Mouse (Mus musculus): ENCODE measurements at regions not wholly inside any gene's neighbourhood (a gene's known extent, or its start where the extent isn't known, plus 50 kb on each side); places are given as distances from the start of the nearest gene placed in this dataset.

DNA sequence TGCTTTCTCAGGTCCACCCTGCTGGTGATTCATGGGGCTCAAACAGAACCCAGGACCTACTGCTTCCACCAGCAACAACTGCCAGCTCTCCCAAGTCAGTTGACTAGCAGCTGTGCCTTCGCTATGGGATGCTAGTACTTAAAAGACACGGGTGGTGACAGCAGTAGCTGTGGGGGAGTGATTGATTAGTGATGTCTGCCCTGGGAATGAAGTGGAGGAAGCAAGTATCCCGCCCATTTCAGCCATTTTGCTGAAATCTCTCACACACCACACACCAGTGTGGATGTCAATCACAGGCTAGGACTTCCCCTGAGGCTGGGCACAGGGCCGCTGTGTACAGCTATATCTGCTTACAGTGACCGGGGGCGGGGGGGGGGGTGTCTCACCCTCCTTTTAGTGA is 153.2 kb downstream of the Matn1 start:
- DNase-seq (ENCODE audit: low read depth, low spot score): no peak

DNA sequence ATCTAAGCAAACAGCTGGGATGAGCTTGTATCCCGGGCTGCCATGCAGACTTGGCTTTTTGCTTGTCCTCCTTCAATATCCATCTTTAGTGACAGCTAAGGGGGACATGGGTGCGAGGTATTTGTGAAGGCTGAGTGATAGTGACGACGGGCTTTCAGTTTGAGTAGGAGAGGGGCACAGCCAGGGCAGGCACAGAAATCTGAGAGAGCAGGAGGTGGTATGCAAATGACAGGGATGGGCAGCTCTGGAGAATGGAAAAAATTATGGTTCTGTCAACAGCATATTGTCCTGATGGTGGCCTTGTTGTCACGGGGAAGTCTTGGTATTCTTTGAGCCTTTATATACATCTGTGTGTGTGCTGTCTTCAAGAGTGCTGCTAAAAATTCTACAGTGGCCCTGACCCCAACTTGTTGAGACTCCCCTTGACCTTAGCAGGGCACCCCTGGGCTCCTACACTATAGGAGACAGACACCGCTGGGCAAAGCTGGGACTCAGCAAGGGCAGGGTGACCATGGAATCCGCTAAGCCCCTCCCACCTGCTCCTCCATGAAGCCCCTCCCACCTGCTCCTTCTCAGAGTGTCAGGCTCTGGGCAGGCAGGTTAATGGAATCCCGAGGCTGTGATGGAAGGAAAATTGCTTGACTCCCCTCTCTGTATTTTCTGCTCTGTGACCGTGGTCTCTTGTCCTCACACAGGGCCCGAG is 156.1 kb downstream of the Matn1 start:
- DNase-seq (ENCODE audit: low read depth, low spot score): no peak

DNA sequence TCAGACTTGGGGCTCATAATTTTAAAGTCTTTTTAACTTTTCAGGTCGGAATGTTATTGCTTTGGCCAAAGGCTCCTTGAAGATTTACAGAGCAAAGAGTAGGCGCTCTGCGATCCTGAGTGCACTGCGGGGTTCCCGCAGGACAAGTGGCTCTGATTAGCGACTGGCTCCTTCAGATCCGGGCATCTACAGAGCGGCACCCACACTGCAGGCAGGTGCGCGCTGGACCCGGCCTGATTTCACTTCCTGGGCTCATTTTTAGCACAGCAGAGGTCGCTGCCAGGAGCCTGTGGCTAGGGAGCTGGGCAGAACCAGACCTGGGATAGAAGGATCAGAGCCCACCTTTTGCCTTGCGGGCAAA is 156.6 kb downstream of the Matn1 start:
- DNase-seq (ENCODE audit: low read depth, low spot score): no peak

DNA sequence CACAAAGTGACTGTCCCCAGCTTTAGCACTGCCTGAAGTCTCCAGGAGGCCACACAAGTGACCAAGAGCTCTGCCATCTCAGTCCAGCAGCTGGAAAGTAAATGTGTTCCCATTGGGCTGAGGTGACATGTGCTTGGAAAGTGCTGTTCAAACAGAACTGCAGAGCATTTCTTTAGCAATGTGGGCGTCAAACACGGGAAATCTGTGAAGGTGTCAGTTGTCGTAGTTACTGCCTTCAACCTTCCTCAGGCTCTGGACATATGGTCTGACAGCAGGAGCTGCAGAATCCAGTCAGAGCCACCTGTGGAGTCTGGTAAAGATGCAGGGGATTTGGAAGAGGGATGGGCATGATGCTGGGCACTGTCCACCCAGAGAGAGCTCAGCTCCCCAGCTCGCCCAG is 158.0 kb downstream of the Matn1 start:
- DNase-seq (ENCODE audit: low read depth, low spot score): no peak

DNA sequence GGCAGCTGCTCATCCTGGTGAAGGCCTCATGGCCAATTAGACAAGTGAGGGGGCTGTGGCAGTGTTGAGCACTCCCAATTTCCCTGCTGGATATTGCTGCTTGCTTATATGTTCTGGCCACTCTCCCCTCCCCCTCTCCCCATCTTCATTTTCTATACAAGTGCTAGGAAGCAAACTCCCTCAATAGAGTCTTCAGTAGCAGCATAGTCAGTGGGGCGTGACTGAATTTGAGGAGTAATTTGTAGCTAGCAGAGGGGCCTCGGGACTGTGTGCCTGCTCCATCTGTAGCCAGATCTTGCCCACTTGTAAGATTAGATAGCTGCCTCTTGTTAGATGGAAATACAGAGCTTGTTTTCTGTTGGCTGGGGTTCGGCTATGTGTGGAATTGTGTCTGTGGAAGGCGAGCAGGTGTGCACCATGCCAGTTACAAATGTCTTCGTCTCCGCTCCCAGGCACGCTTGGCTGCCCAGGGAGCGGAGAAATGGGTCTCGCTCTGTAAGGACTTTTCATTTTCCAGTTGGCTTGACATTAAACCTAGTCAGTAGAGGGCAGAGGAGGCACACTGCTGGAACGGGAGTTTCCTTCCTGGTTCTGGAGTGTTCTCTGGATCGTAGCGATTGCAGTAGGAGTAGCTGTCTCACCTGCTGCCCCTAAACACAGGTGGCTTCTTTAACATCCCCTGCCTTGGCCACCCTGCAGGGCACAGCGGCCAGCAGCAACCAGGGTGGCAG is 163.1 kb downstream of the Matn1 start:
- no peak for DNase-seq (ENCODE audit: low read depth, low spot score)

DNA sequence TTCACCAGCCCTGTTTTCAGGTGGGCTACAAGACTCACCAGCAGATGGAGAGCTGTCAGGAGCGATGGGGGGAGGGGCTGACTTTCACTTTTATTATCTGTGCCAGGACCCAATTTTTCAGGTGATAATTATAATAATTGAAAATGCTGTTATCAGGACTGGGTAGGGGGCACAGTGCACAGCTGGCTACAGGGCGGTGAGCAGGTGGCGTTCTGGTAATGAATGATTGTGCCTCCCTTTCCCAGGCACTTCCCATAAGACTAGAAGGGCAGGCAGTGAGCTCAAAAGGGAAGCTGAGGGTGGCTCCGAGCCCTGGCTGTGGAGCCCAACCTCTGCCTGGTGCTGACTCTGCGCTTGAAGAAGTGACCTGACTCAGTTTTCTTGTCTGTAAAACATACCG is 168.4 kb downstream of the Matn1 start:
- DNase-seq (ENCODE audit: low read depth, low spot score): no peak

DNA sequence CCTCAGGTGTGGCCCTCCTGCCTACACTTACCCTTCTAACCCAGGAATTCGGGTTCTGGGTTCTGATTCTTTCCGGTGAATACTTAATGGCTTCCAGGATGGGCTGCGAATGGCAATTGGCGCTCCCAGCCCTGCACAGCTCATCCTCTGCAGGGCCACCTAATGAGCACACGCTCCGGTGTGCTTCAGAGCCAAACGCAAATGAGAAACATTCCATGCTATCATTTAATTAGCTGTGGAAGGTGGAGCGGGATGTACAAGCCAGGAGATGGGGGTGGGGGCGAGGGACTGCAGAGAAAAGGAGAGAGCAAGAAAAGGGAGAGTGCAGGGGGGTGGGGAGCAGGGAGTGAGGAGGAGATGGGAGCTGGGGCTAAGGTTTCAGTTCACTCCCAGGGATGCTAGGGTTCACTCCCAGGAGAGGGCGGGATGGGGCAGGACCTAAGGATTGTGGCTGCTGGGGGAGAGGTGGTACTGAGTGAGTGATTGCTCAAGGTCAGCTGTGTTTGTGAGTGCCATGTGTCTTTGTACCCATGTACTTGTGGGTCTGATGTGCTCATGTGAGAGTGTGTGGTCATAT is 169.6 kb downstream of the Matn1 start:
- DNase-seq (ENCODE audit: low read depth, low spot score): no peak

DNA sequence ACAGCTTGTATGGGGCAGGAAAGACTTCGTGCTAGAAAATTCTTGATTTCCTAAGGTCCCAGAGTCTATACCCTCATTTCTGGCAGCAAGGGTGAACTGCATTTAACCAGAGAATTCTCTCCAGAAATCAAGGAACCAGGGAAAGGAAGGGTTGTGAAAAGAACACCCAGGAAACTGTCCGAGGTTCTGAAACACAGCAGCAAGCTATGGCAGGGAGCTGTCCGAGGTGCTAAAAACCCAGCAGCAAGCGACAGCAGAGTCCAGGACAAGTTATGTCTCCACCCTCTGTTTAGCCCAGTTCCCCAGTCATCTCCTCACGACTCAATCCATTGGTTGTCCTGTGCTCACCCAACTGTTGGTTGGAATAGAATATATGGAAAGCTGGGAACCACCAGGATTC is 171.1 kb downstream of the Matn1 start:
- DNase-seq (ENCODE audit: low read depth, low spot score): peak; percentile 74

DNA sequence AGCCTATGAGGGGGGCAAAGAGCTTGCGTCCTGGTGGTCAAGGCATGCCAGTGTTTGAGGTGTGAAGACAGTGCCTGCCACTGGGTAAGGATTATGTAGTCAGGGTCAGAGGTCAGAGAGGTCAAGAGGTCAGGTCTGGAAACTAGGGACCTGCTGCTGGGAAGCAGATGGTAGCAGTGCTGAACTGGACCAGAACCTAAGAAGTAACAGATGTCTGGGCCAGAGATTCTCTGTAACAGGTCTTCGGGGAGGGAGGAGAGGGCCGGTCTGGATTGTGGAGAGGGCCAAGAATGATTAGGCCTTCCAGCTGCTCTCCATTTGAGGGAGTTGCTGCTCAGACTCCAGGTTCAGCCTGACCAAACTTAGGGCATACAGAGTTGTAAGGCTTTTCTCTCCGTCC is 174.4 kb downstream of the Matn1 start:
- DNase-seq (ENCODE audit: low read depth, low spot score): no peak

DNA sequence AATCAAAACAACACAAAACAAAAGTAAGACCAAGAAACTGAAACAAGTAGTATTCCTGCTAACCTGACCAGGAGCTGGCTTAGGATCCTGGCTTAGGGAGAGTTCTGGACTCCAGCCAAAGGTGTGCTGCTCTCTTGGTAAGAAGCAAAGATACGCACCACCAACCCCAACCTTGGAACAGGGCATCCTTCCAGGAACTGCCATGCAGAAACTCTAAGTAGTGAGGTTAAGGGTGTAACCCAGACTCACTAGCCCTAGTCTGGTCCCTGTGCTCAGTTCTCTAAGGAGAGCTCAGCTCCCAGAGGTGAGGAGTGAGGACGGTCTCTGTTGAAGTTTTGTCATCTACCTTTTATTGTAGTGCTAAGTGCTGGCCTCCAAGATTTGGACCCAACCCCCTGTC is 175.4 kb downstream of the Matn1 start:
- DNase-seq (ENCODE audit: low read depth, low spot score): no peak

DNA sequence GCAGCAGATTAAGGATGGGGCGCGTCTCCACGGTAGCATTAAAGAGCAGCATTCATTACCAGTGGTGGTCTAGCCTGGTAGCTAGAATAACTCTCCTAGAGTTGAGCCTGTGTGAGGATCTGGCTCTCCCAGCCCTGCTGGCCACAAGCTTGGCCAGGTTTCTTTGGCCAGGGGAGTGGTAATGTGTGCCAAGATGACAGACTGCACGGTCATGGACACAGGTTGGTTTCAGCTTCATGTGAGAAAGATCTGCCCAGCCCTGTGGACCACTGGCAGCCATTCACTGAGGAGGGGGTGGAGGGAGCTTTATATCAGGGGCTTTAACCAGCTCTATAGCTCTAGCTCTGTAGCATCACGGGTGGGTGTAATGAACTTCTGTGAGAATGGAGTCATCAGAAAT is 176.5 kb downstream of the Matn1 start:
- DNase-seq (ENCODE audit: low read depth, low spot score): no peak

DNA sequence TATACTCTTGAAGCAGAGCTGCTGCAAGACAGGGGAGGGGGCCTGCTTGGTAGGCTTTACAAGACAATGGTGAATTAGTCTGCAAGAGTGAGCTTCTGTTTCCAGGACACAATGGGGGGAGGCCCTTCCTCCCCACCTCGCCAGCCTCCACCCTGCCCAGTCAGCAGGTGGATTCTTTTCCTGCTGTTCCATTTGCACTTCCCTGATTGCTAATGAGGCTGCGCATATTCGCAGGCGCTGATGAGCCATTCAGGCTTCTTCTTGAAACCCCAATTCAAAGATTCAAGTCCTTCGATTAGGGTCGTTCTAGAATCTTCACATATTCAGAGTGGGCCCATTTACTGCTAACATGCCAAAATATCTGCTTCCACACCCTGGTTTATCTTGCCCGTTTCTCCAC is 181.8 kb downstream of the Matn1 start:
- DNase-seq (ENCODE audit: low read depth, low spot score): no peak

DNA sequence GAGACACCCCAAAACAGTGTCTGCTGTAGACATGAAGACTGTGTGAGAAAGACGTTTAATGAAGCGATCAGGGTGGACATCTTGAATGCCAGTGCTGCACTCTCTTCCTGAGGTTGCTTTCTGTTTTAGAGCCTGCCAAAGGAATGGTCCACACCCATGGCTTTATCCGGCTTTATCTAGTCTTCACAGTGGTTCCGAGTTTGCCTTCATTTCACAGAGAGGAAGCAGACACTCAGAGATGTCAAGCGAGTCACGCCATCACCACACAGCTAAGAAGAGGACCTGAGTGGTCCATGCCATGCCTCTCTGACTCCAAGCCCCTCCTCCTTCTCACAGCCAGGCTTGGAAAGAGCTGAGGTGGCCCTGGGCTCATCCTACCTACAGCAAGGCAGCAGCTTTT is 182.7 kb downstream of the Matn1 start:
- DNase-seq (ENCODE audit: low read depth, low spot score): no peak

DNA sequence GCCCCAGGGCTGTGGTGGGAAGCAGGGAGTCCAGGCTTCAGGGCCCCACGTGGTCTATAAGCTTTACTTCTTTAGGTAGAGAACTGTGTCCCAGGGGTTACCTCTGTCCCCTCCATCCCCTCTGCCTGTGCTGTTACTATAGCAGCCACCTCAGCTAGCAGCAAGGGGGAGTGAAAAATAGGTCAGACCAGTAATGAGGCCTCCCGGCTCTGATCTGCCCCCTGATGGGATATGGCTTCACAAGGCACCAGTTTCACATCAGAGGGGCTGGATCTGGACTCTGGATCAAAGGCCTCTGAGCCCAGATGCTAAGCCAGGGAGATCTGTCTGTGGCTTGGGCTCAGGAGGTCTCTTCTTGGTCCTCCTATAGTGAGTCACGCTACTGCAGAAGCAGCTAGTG is 184.5 kb downstream of the Matn1 start:
- DNase-seq (ENCODE audit: low read depth, low spot score): no peak

DNA sequence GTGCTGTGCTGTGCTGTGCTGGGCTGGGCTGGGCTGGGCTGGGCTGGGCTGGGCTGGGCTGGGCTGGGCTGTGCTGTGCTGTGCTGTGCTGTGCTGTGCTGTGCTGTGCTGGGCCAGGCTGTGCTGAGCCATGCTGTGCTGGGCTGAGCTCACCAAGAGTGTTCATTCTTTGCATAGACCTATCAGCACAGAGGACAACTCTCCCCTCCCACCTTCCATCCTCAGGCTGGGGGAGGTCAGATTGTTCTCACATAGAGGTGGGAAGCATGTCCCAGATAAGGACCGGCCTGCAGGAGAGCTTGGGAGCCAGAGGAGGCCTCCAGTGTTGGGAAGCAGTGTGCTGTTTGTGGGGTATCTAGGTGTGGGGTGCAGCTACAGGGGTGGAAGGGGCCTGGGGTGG is 188.0 kb downstream of the Matn1 start:
- DNase-seq (ENCODE audit: low read depth, low spot score): no peak

DNA sequence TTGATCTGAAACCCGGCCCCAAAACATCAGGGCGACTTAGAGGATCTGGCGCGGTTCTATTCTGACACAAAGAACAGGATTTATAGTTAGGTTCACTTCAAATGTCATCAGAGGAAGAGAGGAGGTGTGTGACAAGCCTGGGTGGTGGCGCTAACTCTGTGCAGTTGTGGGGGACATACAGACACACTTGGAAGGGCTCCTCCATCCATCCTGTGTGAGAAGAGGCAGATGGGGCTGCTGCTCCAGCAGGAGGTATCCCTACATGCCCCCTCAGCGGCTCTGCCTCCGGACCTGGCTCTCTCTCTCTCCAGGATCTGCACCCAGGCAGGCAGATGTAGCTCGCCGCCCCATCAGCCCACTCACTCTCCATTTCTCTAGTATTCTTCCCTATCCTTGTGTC is 188.6 kb downstream of the Matn1 start:
- no peak for DNase-seq (ENCODE audit: low read depth, low spot score)

DNA sequence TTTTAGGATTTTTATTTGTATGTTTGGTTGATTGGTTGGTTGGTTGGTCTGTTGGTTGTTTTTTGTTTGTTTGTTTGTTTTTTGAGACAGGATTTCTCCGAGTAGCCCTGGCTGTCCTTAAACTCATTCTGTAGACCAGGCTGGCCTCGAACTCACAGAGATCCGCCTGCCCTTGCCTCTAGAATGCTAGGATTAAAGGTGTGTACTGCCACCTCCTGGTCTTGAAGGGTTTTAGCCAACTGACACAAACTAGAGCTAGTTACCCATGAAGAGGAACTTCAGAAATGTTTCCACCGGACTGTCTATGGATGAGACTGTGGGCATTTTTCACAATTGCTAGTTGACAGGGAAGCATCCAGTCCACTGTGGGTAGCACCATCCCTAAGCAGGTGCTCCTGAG is 191.7 kb downstream of the Matn1 start:
- DNase-seq (ENCODE audit: low read depth, low spot score): no peak

DNA sequence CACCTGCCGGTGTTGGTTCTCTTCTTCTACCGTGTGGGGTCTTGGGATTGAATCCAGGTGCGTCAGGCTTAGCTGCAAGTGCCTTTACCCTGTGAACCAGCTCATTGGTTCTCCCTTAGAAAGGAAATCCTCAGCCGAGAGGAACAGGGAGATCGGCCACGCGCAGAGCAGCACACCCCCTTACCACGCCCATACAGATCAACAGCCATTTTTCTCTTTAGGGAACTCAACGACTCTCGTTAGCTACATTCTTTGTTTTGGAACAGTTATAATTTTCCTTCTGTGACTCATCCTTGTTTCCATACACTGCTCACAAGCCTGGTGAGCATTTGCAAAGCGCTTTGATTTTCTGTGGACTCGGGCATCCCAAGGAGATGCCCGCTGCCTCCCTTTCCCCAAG is 194.7 kb downstream of the Matn1 start:
- no peak for DNase-seq (ENCODE audit: low read depth, low spot score)

DNA sequence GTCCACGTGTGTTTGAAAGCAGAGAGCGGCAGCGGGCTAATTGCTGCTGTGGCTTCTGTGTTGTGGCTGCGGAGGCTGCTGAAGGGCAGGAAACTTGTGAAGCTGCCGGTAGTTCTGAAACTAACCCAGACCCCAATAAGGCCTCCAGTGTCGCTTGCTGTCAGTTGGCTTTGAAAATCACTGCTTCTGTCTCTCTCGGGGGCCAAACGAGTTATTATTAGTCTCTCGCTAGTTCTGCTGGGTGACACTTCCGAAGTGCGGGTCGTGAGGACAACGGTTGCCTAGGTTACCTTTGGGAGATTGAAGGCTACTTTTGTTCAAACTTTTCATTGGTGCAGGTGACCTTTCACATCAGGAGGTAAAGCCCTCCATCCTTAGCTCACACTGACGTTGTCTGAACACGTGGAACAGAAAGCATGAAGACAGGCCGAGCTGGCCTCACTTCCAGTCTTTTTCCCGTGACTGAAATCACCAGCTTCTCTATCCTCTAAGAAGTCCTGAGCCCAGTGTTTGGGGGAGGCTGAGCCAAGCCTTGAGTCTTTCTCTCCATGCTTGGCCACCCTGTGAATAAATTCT is 197.8 kb downstream of the Matn1 start:
- no peak for DNase-seq (ENCODE audit: low read depth, low spot score)

DNA sequence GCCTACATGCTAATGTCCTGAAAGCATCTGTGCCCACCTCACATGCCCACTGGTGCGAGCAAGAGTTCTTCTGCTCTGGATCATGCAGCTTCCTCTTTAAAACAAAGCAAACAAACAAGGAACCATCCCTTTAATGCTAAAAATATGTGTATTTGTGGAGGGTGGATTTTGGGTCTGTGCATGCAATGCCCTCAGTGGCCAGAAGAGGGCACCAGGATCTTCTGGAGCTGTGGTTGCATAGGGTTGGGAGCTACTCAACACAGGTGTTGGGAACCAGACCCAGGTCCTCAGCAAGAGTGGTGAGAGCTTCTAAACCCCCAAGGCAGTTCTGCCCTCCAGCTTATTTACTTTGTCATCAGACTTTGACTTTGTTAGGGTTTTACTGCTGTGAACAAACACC is 201.3 kb downstream of the Matn1 start:
- no peak for DNase-seq (ENCODE audit: low read depth, low spot score)

DNA sequence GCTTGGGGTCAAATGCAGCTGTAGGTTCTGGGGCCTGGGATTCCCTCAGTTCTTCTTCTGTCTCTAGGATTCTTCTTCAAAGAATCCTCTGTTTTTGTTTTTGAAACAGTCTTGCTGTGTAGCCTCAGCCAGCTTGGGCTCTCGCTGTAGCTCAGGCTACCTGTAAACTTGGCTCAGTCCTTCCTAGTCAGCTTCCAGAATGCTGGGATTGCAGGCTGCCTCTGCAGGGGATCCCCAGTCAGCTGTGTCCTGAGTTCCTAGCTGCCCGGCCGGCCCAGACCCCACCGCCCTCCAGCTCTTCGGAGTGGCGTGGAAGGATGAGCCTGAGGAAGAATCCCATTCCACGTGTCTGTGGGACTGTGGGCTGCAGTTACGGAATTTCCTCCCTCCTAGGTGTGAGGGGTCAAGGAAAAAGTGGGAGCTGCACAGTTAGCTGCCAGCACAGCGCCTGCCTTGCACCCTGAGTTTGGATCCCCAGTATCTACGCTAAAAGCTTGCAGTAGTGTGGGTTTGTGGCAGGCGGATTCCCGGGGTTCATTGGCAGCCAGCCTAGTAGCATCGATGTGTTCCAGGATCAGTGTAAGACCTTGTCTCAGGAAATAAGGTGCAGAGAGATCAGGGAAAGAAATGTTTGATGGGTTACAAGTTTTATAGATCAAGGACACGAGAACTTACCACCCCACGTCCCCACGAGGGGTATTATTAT is 204.0 kb downstream of the Matn1 start:
- no peak for DNase-seq (ENCODE audit: low read depth, low spot score)

DNA sequence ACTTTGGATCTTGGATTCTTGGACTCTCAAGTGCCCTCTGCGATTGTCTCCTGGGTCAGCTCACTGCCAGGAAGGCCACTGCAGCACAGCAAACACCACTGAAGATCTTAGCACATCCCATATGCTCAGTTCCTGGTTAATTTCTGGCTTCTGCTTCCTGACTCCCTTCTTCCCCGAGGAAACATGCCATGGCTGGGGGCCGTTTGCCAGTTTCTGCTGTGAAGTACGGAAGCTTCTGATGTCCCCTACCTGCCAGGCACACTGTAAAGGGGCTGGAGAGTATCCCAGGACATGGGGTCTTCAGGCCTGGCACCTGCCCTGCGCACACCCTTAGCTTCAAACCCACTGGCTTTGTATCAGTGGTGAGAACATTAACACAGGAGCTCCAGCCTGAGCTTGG is 205.3 kb downstream of the Matn1 start:
- DNase-seq (ENCODE audit: low read depth, low spot score): no peak
